Mouse (Mus musculus): ENCODE data around the gene Rest.

Rest gene

GRCm38 (mm10) chr5:77309924-77310772 lies 44.9 kb downstream of the Rest start, which contains the start of the genes Noa1 and Polr2b:
Gene Noa1 (minus strand): TSS chr5:77310084.
Gene Polr2b (plus strand): TSS chr5:77310147.
- peak; percentile 99 for DNase-seq

- no peak for DNase-seq
Measured at GRCm38 (mm10) chr5:77314206-77314605, 48.9 kb downstream of the Rest start.

GRCm38 (mm10) chr5:77314986-77315385 lies 49.7 kb downstream of the Rest start:
- DNase-seq = no peak

- no peak for DNase-seq
Measured at GRCm38 (mm10) chr5:77324936-77325335, 59.6 kb downstream of the Rest start.

- no peak for DNase-seq
Measured at GRCm38 (mm10) chr5:77330154-77330553, 64.9 kb downstream of the Rest start.

Data from lung, postnatal 36 days (tissue).